Mouse (Mus musculus) thymus, postnatal 0 days (tissue): Measurements from ENCODE around the gene Gpatch2. TPM values are rescaled to one million over a fixed set of nuclear protein-coding genes. Genes with fewer than 3 reads are reported as not detected.

Experiments
- DNase-seq: peaks from one replicate; pipeline ENCODE4 v3.0.0-alpha.2; 2015; ENCODE audit warnings: low spot score
- polyA plus RNA-seq: library from polyadenylated mRNA; unstranded; fragments of >200 nt; fragmentation: Nextera tagmentation; extraction: Ambion mirVana; gene quantifications from 2 replicates; pipeline ENCODE4 v1.2.1, GENCODE M21; 2015

The Gpatch2 gene
- polyA plus RNA-seq, 1 experiment from 2014 or later, result 17.2 TPM

DNA sequence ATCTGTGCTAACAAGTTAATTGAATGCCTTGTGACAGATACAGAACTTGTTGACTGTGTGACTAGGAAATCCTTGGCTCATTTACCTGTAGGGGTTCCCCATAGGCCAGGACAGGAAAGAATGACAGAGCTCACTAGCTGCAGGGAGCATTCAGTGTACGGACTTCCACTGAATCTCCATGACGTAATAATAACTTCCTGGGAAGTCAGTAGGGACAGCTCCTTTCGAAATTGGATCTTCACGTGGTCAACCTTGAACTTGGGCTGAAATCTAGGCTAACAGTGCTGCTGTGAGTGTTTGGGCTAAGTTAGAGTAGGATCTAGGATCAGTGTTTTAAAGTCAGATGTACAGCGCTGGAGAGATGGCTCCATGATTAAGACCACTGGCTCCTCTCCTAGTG is 29.4 kb downstream of the Gpatch2 start:
- DNase-seq, result no peak

DNA sequence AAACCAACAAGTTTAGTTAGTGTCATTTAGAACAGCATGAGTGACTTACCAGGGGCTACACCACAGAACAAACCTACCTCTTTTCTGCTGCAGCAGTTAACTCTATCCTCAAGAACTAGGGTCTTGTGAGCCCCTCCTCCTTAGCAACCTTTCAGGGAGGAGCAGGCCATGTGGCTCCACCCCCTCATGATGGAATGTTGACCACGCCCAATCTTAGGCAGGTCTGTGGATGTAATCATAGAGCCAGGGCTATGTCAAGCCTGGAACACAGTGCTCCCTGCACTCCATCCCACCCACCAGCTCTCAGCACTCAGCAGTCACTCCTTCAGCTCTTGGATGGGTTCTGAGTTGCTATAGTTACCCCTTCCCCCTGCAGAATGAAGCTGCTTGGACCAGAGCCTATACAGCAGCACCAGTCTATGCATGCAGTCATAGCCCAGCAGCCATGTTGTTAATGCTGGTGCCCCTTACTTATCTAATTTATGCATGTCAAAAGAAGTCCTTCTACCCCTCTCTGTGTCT is 35.5 kb downstream of the Gpatch2 start:
- DNase-seq, result no peak

DNA sequence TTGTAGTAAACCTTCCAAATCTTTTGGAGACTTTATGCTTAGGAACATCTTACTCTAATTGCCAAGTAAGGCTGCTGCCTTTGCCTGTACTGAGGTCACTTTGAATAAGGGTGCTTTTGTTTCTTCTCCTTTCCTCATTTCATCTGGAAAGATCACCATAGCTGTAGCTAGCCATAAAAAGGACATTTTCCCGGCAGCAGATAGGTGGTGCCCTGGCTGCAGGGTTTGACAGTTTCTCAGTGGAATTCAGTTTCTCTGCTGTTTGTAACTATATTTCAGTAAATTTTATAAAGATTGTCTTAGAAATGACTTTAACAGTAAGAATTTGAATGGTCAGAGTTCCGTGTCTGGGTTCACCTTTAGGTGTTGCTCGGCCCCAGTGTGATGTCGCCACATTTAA is 43.4 kb downstream of the Gpatch2 start:
- DNase-seq, result no peak

DNA sequence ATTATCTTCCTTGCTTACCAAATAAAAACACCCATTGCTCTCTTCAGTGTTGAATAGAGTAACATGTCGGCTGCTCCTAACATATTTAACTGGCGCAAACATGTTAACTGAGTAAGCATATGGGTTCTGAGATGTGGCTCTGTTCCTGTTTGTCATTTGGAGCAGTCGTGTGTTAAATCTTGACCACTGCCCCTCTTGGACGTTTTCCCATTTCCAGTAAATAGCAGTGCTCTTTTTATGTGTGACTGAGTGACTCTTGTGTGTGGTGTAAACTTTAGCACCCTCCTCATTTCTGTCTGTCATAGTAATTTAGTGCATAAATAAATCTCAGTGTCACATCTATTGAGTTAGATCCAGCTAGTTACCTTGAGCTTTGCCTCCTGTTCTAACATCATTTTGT is 52.3 kb downstream of the Gpatch2 start:
- DNase-seq, result no peak

DNA sequence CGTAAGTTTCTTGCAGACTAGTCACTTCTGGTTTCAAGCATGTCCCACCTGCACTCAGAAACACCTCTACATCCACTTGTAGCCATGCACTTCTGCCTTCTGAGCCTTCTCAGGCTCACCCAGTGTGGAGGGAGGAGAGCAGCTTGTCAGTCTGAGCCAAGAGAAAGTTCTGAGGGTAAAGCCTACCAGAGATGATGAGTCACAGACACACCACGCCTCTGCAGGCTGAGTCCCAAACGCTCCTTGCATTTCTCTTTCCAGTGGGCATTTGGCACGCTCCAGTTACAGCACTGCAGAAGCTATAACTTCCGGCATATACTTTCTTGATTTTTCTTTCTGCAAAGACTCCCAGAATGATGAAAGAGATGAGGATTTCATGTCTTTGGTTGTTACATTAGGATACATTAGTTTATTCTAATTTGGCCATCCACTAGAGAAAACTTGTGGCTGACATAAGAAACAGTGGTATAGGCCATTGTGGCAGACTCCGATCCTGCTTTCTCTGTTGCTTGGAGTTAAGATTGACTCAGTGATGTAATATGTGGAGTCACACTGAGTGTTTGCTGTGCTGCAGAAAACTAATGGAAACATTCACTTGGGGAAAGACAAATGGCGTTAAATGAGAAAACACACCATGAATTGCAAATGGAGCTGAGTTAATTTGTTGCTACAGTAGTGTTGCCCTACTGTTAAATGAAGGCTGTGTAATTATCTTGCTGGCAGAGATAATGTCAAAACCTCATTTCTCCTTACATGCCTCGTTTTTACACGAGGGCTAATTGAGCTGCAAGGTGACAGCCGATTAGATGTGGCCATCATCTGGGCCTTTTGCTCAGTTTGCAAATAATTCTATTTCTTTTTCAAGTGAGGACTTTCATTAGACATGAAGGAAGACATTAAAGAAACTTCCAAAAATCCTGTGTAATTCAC is 55.3 kb downstream of the Gpatch2 start:
- DNase-seq, result no peak

DNA sequence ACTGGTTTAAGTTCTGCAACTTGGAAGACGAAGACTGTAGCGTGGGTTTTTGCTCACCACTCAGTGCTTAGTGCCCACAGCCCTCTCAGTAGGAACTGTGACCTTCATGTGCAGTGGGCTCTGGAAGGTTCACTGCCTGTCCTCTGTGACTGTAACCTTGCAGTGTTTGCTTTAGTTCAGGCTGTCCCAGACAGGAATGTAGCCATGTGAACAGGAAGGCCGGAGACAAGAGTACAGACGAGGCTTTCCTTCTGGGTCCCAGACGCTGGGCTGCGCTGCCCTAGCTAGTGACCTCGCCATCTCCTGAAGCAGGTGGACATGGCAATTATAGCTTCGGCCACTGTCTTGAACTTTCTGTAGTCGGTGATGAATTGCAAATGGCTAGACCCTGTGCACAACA is 62.0 kb downstream of the Gpatch2 start:
- no peak for DNase-seq

DNA sequence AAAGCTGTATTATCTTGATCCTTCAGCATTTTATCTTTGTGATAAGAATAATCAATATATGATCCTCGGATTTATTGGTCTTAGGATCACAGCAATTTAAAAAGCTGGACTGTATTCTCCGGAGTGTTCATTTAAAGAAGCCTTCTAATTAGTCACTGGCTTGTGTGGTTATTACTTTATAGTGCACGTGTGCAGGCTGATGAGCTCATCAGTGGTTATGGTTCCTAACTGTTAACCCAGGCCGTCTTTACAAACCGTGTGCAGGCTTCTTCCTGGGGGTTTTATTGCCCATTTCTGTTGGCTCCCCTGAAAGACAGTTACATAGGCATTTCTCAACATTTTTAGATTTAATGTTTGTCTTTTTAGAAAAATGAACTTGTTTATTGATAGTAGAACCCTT is 63.2 kb downstream of the Gpatch2 start:
- DNase-seq, result no peak

DNA sequence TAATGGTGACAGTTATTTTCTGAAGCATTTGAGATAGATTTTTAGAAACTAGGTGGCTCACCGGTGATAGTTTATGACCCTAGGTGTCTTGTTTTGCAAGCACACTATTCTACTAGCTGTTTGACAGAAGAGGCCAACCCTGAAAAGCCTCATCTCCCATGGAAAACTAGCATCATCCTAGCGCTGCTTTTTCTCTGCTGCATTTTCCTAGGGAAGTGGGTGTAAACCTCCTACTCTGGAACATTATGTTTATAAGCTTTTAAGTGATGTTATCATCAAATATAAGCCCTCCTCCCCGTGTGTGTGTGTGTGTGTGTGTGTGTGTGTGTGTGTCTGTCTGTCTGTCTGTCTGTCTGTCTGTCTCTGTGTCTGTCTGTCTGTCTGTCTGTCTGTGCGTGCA is 64.5 kb downstream of the Gpatch2 start:
- DNase-seq, result no peak

DNA sequence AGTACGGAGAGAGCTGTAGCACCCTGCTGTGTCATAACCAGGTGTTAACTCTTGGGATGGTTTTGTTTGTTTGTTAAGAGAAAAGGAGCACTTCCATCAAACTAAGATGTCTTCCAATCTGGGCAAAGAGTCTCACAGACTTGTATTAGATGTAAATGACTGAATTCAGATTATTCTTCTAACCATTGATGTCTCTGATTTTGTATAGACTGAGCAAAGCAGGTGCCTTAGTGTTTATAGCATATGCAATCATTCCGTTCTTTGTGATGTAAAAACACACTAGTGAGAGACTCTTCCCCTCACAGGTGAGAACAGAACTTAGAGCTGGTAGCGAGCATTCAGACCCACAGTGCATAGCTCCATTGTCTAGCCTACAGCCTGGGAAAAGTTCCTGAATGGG is 67.0 kb downstream of the Gpatch2 start:
- DNase-seq, result no peak

DNA sequence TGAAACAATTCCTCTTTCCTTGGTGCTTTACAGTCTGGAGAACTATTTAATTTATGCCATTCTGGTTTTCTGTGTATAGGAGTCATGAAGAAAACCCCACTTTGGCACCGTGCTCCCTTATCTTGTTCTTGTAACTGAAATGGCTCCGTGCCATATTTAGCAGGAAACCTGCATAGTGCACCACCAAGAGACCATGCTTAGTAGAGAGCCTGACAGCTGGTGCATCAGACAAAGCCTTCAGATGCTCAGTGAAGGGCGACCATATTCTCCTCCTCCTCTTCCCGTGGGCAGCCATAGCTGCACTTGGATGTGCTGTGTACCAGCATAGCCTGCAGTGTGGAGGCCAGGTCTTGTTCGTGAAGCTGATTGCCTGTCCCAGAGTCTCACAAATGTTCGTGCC is 67.5 kb downstream of the Gpatch2 start:
- DNase-seq, result no peak

DNA sequence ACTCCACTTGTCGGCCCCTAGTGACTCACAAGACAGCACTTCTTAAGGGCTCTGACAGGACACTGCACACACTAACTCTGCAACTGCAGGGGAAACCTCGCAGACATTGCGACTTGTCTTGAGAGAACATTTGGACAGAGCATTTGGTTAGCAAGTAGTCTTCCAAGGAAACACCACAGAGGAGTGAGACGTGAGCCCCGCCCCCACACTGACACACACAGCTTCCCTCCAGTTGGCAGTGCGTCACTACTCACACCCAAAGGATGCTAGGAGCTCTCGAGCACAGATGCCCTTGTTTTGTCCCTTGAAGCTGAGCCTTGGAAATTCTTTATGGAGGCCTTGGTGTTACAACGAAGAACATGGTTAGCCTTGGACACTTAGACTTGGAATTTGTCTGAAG is 70.4 kb downstream of the Gpatch2 start:
- no peak for DNase-seq

DNA sequence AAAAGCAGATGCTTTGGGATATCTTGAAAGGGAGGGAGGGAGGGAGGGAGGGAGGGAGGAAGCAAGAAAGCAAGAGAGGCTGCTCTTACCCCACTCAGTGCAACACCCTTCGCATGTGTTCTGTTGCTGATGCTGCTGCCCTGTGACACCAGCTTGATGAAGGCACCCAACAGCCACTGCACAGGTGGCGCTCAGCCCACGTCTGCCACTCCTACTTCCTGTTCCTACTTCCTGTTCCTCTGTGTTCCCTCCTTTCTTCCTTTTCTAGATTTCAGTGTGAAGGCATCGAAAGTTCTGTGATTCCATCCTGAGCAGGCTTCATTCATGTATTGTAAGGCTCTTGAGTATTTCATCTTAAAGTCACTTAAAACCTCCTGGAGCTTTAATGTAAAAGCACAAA is 71.1 kb downstream of the Gpatch2 start:
- peak; percentile 15 for DNase-seq

DNA sequence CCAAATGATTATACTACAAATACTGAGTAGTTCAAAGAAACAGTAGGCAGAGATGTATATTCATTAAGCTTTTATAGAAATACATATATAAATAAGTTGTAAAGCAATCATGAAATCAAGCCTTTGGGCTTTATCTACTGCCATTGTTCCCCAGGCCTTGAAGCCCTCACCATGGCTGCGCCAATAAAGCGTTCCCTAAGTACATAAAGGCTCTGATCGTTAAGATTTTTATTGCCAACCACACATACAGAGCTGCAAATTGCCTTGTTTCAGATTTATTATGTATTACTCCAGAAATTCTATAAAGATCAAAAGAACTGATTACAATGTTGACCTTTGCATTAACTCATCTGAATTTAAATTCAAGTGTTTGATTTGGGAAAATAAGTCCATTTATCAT is 71.6 kb downstream of the Gpatch2 start:
- no peak for DNase-seq

DNA sequence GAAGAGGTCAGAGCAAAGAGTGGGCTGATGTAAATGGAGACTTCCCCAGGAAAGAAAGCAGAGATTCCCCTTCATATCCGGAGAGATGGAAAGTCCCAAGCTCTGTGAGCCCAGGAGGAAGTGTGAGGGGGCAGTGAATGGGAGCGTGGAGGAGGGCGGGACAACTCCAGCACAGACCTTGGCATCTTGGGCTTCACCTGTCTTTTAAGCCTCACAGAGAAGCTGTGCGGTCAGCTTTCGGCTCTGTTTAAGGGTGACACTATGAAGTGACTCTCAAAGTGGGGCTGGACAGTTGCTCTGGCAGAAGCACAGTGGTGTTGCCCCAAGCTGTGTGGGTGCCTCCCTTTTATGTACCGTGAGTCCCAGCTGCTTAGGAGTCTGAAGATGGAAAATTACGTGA is 74.9 kb downstream of the Gpatch2 start:
- DNase-seq, result no peak

DNA sequence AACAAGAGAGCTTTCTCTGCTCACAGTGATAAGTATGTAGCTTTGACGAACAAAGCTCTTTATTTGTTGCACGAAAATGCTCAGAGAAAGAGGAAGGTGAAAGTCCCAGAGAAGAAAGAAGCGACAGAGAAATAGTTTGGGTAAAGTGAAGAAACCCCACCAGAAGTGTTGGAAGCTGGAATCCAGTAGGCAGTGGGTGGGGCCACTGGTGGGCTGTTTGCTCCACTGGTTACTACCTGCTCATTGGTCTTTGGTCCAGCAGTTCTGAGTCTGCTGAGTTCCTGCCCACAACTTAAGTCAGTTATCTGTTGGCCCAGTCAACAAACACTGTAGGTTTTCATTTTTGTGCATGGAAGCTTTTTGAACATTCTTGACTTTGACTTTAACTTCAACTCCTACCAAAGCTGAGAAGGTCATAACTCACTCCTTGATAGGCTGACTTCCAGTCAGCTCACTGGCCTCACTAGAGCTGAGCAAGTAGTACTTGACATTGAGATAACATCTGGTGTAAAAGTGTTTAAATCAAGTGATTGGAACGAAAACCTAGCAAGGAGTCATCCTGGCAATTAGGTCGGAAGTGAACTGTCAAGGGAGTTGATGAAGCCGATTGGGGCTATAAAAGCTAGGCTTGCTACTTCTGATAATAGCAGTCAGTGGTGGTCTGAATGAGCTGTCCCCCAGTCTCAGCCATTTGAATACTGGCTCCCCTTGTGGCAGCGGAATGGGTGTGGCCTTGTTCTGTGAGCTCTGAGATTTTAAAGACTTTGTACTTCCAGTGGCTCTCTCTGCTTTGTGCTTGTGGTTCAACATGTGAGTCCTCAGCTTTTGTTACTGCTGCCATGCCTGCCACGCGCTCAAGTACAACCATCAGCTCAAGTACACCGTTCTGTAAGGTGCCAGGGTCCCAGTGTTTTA is 76.4 kb downstream of the Gpatch2 start:
- no peak for DNase-seq

DNA sequence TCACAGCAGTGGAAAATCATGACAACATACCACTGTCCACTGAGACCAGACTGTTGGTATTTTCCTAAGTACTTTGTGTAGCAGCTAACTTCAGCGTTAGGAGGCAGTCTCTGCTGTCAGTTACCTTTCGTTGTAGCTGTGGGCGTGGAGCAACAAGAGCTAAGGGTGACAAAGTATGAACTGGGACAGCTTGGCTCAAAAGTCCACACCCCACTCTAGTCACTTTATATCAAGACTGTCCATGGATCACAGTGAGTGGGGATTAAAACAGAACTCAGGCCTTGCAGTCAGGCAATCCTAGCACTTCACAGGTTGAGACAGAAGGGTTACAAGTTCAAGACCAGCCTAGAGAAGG is 77.1 kb downstream of the Gpatch2 start:
- DNase-seq, result no peak

DNA sequence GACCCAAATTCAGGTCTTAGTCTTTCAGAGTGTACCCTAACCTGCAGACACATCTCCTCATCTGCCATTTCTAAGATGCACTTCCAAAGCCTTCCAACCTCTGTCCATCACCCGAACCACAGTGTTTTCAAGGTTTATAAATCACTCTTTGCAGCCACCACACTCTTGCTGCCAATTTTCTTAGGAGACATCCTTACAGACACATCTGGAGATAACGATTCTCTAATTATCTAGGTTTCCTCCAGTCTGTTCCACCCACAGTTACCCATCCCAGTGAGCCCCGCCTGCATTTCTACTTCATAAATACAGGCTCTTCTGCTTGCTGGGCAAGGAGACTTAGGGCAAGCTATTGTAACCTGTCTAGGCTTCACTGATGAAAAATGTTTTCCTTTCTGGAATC is 77.9 kb downstream of the Gpatch2 start:
- no peak for DNase-seq

DNA sequence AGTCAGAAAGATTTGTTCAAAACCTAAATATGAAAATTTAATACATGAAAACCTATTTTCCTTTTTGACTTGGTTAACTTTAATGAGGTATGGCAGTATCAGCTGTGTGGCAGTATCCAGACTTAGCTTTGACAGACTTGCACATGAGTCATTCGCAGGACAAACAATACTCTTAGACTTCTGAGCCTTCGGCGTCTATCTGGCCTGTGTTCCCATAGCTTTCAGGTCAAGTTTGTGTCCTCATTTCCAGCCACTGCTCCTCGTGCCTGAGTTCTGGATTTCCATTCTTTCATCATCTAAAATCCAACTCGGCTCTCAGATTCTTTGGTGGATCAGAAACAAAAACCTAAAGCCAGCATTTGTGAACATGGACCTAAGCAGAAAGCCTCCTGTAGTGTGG is 79.2 kb downstream of the Gpatch2 start:
- DNase-seq, result no peak

DNA sequence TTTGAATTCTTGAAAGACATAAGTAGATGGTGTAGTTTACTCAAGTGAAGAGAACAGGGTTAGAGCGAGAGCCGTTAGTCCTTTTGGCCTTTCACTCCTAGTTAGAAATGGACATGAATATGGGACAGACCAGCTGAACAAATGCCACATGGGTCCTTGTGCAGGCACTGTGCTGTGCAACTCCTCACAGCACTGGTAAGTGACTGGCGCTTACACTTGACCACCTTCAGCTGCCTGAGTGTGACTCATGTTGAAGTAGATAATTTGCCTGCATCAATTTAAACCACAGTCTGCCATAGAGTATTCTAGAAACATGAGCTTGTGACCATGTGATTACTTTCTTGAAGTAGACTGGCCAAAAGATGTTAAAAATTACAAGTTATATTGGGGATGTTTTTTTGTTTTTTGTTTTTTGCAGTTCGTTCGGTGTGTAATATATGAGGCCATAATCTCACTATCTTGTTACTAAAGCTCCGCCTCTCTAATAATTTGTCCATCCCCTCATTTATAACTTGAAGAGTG is 79.8 kb downstream of the Gpatch2 start:
- no peak for DNase-seq

DNA sequence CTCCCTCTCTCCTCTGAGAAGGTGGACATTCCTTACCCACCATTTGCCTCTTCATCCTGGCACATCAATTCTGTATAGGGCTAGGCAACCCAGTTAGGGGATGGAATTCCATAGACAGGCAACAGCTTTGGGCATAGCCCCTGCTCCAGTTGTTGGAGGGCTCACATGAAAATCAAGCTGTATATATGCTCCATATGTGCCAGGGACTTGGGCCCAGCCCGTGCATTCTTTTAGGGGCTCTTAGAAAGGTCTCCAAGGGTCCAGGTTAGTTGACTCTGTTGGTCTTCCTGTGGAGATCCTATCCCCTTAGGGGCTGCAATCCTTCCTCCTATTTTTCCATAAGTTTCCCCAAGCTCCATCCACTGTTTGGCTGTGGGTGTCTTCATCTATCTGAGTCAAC is 80.4 kb downstream of the Gpatch2 start:
- no peak for DNase-seq

DNA sequence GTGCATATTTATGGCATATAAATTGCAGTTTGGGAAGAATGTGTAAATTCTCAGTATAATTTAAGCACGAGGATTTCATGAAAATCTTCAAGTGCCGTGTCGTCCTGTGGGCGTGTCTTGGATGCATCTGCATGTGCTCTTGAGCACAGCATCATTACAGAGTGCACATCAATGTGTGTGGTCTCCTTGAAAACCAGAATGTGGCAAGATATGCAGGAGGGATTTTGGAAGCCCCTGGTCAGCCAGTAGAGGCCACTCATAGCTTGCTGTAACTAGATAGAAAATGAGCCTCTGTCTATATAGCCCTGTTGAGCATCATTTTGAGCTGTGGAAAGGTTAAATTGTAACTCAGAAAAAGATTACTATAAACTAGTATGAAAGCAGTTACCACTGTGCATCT is 83.9 kb downstream of the Gpatch2 start:
- DNase-seq, result no peak

DNA sequence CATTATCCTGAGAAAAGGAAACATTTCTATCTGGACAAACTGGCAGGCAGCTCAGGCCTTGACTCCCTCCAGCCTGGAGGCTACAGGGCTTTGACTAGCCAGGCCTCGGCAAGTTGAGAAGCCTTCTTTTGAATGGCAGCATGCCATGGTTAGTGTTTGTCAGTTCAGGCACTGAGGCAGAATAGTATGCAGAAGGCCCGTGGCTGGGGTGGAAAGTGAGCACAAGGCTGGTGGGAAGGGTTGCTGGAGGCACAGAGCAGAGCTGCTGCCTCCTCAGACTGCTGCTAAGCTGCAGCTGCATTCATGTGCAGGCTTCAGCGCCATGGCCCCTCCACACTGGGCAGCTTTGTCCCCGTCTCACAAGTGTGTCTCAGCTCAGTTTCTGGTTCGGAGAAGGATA is 85.3 kb downstream of the Gpatch2 start:
- no peak for DNase-seq
